Mouse (Mus musculus) CH12F3 (cell line): ENCODE results near the gene Cbx1.

ENCODE experiments used
- in situ Hi-C: fragments of 300-500 bp; cut with MboI; formaldehyde crosslinking; loops from 2 replicates; pipeline ENCODE4 v1.14.3; 2020; ENCODE audit warnings: low sequenced_read_pairs

Cbx1 gene

DNA sequence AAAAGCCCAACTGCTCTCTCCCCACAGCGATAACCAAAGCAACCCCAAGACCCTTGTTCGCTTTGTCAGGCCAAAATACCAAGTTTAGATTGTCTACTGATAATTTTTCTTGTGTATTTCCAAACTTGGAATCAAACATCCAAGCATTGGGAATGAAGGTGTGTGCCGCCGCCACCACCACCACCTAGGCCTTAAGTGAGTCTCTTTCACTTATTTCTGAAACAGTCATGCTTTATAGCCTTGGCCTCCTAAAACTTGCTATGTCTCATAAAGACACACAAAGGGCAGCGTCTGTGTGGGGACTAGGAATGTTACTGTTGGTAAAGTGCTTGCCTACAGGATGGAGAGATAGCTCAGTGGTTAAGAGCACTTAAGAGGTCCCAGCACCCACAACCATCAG, 25.0 kb downstream of the Cbx1 start:
- in situ Hi-C loops: no loop called here

DNA sequence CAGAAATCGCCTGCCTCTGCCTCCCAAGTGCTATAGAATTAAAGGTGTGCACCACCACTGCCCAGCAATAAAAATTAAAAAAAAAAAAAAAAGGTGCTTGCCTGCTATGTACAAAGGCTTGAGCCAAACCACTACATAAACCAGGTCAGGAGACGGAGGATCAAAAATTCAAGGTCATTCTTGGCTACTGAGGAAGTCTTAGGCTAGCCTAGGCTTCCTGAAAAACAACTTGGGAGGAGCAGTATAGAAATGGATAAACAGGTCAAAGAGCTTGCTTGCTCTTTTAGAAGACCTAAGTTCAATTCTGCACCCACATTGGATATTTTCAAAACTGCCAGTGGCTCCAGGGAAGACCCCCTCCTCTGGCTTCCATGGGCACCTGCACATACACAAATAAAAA, 25.5 kb downstream of the Cbx1 start:
- in situ Hi-C loops: no loop called here

DNA sequence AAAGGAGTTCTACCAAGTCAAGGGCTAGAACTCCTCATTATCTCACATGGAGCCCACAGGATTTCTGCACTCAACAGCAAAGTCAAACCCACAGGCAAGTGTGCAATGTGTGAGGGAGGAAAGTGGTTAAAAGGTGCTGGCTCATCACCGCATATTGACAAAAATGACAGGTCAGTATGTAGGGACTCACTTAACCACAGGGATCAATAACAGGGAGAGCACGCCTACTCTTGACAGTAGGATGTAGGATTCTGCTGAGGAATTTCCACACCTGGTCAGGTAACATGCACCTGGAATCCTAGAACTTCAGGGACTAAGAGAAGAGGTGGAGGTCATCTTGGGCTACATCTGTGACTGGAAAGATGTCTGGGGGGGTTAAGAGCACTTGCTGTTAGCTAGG, 27.0 kb downstream of the Cbx1 start:
- in situ Hi-C loops: no loop called here

DNA sequence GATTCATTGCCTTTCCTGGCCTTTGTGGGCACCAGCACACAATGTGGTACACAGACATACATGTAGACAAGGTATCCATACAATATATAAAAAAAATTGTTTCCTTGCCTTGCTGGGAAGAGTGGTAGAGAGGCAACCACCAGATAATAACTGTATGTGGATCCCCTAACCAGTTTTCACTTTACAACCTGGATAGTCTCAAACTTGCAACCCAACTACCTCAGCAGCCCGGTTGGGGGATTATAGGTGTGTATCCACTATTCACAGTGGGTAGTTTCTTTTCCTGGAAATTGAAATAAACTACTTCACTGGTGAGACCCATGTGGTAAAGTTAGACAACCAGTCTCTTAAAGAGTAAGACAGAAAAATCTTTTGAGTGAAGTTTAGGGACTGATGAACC, 27.6 kb downstream of the Cbx1 start:
- in situ Hi-C loops: no loop called here

DNA sequence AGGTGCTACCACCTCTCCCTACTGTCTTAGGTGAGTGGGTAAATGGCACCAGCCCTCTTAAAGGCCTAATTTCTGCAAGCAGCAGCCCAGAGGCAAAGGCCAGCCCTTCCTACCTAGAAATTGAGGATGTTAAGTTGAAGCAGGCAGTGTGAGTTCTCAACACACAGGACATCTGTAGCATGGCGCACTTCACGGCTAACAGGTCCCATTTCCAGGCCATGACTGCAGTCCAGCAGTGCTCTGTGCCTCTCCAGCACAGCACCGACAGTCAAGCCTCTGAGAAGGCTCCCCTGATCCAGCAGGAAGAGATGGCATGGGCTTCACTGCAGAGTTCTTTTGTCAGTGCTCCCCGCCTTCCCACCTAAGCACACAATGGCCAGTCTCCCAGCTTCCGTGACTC, 28.1 kb downstream of the Cbx1 start:
- in situ Hi-C loops: no loop called here

DNA sequence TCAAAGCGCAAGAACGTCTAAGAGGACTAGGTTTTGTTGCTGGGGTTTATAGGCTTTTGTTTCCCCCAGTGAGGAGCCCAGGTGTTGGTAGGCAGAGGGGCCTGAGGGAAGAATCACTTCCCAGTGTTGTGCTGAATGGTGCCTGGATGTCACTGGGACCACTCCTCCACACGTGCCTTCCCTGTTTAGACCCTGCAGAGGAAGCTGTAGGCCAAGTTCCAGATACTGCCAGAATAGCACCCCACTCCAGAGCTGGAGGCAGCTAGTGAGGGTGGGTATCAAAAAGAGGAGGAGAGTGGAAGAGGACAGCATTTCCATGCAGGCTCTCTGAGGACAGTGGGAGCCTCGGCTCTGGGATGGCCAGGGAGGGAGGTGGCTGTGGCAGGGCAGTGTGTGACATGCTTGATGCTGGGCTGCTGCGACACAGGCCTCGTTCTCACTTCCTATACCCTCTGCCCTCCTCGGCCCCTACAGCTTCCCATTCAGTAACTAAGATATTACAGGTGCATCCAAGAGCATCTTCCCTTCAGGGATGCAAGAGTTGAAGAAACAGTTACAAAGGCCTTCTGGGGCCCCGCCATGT, 29.3 kb downstream of the Cbx1 start:
- in situ Hi-C loops: no loop called here

DNA sequence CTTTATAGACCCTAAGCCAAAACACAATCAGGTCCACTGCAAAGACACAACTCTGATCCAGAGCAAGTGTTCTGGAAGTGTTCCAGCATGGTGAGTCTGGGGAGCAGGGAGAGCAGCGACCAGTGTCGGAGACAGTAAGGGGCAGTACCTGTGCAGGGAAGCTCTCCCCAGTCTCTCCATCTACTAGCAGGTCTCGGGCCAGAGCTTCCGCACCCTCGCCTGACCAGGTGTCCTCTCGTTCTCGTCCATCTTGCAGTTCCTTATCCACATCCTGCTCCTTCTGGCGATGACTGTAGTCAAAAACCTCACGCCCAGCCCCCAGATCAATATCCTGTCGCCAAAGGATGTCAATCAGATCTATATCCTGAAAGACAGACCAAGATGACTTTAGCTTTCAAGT, 33.0 kb downstream of the Cbx1 start:
- in situ Hi-C loops: no loop called here

DNA sequence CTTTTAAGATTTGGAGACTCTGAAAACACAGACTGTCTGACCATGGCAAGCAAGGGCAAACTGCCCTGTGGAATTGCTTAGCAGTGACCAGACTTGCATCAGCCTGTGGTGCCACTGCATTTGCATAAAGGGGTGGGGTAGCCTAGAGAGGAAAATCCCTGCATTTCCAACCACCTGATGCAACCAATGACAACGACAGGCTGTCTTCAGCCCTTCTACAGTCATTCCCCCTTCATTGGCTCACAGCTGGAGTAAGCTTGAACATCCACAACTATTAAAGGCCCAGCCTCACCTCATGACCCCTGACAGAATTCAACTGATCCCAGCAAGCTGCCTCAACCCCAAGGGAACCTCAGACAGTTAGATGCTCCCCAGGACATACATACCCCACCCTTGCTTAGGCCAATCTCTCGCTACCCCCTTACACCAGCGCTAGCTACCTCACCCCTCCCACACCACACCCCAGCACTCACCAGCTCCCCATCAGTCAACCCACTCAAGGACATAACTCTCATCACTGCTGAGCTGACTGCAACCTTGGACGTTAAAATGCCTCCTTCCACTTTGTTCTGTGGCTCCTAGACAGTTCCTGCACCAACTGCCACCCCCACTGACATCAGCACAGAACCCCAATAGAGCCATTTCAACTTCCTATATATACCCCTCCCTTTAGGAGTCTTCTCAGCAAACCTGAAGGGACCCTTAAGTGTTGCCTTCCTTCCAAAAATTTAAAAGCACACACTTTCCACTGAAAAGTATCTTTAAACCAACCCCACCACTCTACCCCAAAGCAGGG, 33.9 kb downstream of the Cbx1 start:
- in situ Hi-C loops: no loop called here

DNA sequence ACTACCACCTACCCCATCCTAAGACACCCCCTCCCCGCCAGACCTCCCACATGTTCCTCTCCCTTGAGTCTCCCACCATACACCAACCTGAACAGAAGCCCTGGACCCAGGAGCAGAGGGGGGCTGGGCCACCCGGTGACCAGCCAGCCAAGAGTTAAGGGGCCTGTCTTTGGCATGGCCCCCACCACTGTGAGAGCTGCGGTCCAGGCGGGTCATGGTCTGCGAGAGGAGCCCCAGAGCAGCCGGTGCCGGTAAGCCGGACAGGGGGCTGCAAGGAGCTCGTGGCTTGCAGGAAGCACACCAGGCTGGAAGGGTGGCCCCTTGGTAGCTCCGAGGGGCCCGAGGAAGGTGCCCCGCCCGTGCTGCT, 34.5 kb downstream of the Cbx1 start:
- in situ Hi-C loops: no loop called here

DNA sequence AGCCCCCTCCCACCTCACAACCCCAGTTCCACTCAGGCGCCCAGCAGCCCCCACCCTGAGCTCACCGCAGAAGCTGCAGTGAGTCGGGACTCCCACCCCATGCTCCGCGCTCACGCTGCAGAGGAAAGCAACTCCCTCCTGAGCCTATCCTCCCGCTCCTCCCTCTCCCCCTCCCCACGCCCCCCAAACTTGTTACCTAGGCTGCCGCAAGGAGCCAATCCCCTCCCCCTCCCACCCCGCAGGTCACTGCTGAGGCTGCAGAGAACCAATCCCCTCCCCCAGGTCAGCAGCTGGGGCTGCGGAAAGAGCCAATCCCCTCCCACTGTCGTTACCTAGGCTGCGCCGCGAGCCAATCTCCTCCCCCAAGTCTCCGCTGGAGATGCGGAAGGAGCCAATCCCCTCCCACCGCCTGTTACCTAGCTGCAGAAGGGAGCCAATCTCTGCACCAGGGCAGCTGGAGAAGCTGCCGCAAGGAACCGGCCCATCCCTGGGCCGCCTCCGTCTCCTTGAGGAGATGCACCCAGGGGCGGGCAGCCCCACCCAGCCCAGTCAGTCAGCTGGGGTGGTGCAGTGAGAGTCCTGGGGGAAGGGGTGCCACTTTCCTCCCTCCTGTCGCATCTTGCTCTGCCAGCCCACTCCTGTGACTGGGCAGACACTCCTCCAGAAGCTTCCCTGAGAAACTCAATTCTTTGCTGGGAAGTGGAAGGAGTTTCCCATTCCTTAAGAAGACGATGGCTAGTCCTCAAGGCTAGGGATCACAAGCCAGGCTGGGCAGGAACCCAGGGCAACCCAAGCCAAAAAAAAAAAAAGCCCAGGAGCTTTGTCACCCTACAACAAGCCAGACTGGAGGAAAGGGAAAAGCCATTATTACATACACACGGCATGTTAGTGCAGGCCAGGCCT, 35.2 kb downstream of the Cbx1 start:
- in situ Hi-C loops: no loop called here

DNA sequence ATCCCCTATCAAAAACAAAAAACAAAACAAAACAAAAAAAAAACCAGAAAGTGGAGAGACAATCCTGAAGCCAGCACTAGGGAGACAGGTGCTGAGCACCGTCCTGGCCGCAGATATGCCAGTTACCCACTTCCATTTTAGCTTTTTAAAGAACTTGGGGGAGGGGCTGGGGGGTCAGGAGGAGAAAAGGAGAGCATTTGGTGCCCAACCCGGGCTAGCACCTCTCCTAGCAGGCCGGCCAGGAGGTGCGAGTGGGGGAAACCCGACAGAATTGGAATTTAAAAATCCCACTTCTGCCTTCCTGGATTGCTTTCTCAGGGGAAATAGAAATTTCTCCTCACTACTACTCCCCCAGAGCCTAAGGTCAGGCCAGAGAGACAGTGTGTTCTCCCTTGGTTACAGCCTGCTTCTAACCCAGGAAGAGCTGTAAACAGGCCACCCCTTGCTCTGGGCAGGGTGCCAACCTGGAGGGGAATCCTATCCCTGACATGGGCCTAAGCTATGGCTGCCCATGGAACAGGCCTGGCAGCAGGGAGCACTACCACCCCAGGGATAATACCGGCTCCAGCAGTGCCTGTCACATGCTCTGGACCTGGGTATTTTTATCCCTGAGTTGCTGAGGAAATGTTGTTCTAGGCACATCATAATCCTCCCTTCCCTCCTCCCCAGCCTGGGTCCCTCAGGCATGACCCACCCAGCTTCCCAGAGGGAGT, 36.0 kb downstream of the Cbx1 start:
- in situ Hi-C loops: no loop called here

DNA sequence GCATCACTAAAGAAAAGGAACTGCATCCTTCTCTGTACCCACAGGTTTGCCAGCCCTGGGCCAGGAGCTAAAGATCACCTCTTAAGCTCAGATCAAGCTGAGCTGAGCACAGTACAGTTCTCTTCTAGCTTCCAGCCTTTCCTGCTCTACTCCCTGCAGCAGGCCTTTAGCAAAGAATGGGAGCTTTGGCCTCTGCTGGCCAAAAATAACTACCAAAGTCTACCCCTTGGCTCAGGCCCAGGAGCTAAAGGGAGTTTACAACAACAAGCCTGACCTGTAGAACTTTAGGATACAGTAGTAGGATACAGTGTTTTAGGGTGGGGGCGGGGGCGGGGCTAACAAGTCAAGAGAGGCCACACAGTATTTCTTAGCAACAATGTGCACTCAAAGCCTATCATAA, 37.6 kb downstream of the Cbx1 start:
- in situ Hi-C loops: no loop called here

DNA sequence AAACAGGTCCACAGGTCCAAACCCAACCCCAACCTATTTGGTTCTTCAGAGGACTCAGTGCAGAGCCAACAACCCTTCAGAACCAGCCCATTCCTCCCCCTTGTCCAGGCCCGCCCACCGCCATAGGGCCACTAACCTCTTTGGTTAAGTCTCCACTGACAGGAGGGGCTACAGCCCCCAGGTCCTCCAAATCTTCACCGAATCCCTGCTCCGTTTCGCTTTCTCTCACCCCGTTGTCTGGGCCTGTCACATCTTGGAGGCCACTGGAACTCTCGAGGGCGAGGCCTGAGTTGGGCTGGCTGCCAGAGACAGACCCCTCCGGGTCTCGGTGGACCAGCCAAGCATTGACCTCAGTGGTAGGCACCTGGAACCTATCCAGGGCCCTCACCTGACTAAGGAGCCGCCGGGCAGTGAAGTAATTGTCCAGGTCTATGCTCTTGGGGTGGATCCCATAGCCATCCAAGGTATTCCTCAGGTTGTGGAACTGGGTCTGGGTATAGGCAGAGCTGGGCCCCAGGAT, 38.2 kb downstream of the Cbx1 start:
- in situ Hi-C loops: no loop called here

DNA sequence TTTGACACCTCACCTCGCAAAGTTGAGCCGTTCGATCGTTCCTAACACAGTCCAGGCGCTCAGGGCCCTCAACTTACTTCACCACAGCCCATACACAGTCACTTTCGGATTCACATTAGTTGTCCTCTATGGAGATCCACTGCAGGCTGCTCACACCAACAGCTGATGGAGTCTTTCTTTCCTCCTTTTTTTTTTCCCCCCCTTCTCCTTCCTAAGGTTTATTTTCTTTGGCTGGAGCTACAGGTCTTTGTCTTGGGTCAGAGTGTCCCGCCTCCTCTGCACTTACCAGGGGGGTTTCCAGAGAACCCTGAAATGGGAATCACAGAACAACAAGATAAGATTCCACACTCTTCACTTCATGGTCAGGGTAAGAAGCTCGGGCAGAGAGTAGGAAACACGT, 39.0 kb downstream of the Cbx1 start:
- in situ Hi-C loops: no loop called here

DNA sequence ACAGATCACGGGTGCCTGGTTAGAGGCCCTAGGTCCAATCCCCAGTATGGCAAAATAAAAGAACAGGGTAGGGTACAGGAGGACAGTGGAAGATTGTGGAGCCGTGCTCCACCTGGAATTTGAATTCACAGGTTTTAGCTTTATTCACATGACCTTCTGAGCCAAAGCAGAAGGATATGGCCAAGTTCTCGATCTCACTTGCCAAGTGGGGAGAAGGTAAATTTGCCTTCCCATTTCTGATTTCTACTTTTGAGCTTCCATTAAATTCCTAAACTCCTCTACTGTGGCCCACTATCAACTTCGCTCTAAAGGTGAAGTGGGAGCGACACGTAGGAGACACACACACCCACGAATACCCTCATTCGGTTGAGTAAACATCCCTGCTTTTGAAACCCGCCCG, 40.0 kb downstream of the Cbx1 start:
- in situ Hi-C loops: no loop called here

DNA sequence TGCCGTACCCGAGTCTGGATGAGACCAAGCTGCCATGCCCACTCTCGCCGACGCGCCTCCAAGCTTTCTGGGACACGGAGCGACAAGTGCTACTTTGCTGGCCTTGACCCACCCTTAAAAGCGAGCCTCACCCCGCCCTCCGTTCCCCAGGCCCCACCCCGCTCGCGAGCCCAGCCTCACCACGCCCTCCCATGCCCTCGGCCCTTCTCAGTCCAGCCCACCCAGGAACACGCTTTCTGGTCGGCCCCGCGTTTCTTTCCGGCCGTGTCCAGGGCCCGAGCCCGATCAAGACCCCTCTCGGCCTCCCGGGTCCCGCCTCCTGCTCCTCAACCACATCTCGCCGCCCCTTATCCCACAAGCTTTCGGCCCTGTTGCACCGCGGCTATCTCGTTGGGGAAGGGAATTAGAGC, 40.5 kb downstream of the Cbx1 start:
- in situ Hi-C loops: no loop called here

DNA sequence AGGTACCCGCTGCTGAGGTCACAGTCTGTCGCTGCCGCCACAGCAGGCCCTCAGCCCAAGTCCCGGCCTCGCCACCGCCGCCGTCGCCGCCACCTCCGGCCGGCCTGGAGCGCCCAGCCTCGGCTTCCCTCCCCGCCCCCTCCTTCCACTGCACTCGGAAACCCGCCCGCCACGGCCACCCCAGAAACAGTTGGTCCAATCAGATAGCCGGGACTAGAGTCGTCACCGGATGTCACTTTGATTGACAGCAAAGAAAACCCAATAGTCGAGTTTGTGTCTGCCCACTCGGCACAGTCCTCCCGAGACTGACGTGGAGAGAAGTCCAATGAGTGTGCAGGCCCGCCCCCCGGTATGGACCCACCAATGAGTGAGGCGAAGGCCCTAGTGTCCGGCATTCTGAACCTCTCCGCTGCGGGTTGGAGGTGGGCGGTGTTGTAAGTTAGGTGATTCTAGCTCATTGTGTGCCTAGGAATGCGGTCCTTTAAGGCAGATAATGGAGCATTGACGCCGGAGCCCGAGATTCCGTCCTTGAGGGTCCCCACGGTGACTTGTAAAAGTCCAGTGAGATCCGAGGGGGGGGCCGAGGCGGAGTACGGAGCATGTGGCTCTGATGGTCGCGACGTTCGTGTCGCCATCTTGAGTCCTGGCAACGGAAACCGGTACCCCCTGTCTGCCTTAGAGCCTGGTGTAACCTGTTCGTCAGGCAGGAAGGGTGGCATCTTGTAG, 41.0 kb downstream of the Cbx1 start, which contains the start of gene Nfe2l1:
Gene Nfe2l1, minus strand, starts transcription at position 156 of the 726 bp plus-strand sequence.
- in situ Hi-C loops: no loop called here

DNA sequence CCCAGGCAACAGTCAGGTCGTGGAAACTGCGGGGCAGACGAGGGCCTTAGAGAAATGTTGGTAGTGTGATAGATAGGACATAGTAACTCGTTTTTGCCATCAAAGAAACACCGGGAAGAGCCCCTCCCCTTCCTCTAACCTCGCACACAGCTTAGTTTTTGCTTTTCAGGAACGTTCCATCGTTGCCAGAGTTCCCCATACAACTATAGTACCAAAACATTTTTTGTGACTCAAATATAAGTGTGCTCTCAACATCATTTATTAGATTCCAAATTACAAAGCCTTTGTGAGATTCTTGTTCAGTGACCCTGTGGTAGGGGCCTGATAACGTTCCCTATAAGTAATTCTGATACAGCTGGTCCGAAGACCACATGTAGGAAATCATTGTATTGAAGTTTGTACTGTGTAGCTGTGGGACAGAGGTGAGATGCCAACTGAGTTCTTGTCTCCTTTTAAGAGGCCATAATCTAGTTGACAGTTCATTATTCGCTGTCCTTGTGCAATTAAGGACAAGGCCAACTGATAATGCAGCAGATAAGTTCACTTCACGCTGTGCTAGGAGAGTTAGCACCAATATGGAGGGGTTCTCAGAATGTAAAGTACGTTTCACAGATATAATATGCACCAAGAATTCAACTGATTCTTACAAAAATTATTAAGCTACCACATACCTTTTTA, 41.8 kb downstream of the Cbx1 start:
- in situ Hi-C loops: no loop called here

DNA sequence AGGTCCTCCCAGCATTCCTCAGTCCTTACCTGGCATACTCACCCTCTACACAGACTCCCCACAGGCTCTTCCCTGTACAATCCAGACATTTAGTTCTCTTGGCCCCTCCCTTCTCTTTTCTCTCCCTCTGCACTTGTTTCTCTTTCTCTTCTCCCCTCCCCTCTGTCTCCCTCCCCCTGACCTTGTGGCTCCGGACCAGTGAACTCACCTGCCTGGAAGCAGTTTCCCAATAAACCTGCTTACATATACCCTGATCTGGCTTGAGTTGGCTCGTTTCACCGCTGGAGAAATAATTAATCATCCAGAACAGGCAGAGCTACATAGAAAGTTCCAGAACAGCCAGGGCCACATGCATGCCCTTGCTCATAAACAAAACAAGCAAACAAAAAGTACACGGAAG, 42.6 kb downstream of the Cbx1 start:
- in situ Hi-C loops: no loop called here

DNA sequence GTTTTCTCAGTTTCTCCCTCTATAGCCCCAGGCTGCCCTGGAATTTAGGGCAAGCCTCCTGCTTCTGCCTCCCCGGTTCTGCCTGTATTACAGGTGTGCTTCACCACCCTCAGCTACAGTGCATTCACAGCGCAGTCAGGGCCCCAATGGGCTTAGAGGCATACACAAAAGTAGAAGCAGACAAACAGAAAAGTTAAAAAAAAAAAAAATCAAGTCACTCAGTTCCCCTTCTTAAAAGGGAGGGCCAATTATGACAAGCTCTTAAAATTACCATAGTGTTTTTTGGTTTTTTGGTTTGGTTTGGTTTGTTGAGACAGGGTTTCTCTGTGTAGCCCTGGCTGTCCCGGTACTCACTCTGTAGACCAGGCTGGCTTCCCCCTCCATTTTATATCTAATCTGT, 43.6 kb downstream of the Cbx1 start:
- in situ Hi-C loops: no loop called here
